Mouse (Mus musculus): Measurements from ENCODE around the gene Arrdc4. TPM values are rescaled to one million over a fixed set of nuclear protein-coding genes. Genes with fewer than 3 reads are reported as not detected.

Gene Arrdc4
- 1 to 10 TPM; 3.3 to 3.9 TPM for polyA plus RNA-seq (2017; shearing (Covaris generic))

GRCm38 (mm10) chr7:68748761-68749635 lies at the start of gene Arrdc4:
Gene Arrdc4, minus strand, starts transcription at chr7:68749241.
- peak; percentile 93 for ATAC-seq

- no peak for ATAC-seq
Measured at GRCm38 (mm10) chr7:68795578-68795977, 46.5 kb upstream of the Arrdc4 start.

GRCm38 (mm10) chr7:68788711-68789110 lies 39.7 kb upstream of the Arrdc4 start:
- ATAC-seq = no peak

GRCm38 (mm10) chr7:68771757-68772094 lies 22.7 kb upstream of the Arrdc4 start:
- no peak for ATAC-seq

- no peak for ATAC-seq
Measured at GRCm38 (mm10) chr7:68770894-68771756, 22.1 kb upstream of the Arrdc4 start.

GRCm38 (mm10) chr7:68765926-68766325 lies 16.9 kb upstream of the Arrdc4 start:
- no peak for ATAC-seq

GRCm38 (mm10) chr7:68759148-68759724 lies 10.2 kb upstream of the Arrdc4 start:
- peak; percentile 70 for ATAC-seq

- ATAC-seq = peak; percentile 72
Measured at GRCm38 (mm10) chr7:68756656-68757204, 7.7 kb upstream of the Arrdc4 start.

GRCm38 (mm10) chr7:68749919-68750318 lies 878 bp upstream of the Arrdc4 start:
- no peak for ATAC-seq

- peak; percentile 14 for ATAC-seq
Measured at GRCm38 (mm10) chr7:68748361-68748760, 680 bp downstream of the Arrdc4 start.

- ATAC-seq = no peak
Measured at GRCm38 (mm10) chr7:68744616-68745015, 4.4 kb downstream of the Arrdc4 start.

- ATAC-seq = no peak
Measured at GRCm38 (mm10) chr7:68744206-68744605, 4.8 kb downstream of the Arrdc4 start.

- ATAC-seq = no peak
Measured at GRCm38 (mm10) chr7:68740763-68741162, 8.3 kb downstream of the Arrdc4 start.

GRCm38 (mm10) chr7:68738676-68739399 lies 10.2 kb downstream of the Arrdc4 start:
- ATAC-seq = no peak

GRCm38 (mm10) chr7:68726380-68726779 lies 22.7 kb downstream of the Arrdc4 start:
- ATAC-seq = no peak

- no peak for ATAC-seq
Measured at GRCm38 (mm10) chr7:68724711-68725110, 24.3 kb downstream of the Arrdc4 start.

- ATAC-seq = no peak
Measured at GRCm38 (mm10) chr7:68721520-68721919, 27.5 kb downstream of the Arrdc4 start.

- ATAC-seq = no peak
Measured at GRCm38 (mm10) chr7:68717988-68718387, 31.1 kb downstream of the Arrdc4 start.

- ATAC-seq = no peak
Measured at GRCm38 (mm10) chr7:68717498-68717897, 31.5 kb downstream of the Arrdc4 start.

- no peak for ATAC-seq
Measured at GRCm38 (mm10) chr7:68716926-68717325, 32.1 kb downstream of the Arrdc4 start.

GRCm38 (mm10) chr7:68712928-68713327 lies 36.1 kb downstream of the Arrdc4 start:
- no peak for ATAC-seq

- ATAC-seq = no peak
Measured at GRCm38 (mm10) chr7:68712425-68712824, 36.6 kb downstream of the Arrdc4 start.

- no peak for ATAC-seq
Measured at GRCm38 (mm10) chr7:68709319-68709573, 39.8 kb downstream of the Arrdc4 start.

Data from CD4-positive, CD25-positive, alpha-beta regulatory T cell, adult 4 months (primary cell).